Mouse (Mus musculus): Measurements from ENCODE around the gene Hscb. TPM values are rescaled to one million over a fixed set of nuclear protein-coding genes. Genes with fewer than 3 reads are reported as not detected.

Gene Hscb
- polyA plus RNA-seq, 1 experiment: 24.2 TPM

DNA sequence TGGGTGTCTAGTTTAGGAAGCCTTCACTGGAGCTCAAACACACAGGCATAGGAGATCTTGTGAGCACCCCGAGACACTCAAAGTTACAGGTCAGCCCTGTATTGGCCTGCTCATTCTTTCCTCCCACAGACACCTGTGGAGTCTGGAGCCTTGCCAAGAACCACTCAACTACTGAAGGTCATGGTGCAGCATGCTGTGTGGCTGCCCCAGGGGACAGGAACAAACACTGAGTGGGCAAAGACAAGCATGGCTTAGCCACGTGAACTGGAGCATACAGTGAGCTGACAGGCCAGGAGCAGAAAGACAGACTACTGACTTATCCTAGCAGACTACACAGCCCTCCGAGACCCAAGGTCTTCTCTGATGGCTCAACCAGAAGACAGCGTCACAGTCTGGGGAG lies 41.9 kb downstream of the Hscb start:
- Histone ChIP-seq H3K4me3 (no peak overlapping the region), H3K79me2 (ENCODE audit: control insufficient read depth, insufficient read depth) (no peaks in the 10 kb centered on the region), H3K4me2 (ENCODE audit: low read depth) (no peak overlapping the region), H3K36me3 (ENCODE audit: control insufficient read depth, insufficient read depth) (peaks cover 19% of the 10 kb centered on the region), H3ac (ENCODE audit: control insufficient read depth, insufficient read length) (no peak overlapping the region), H3K27me3 (ENCODE audit: control insufficient read depth, insufficient read depth, insufficient read length) (no peaks in the 10 kb centered on the region)
- peak in 1 of 3 experiments; percentile 45 for TF ChIP-seq MYOD1 (IDR thresholded peaks at IDR 0.05; ENCODE audit: control insufficient read depth in 1 of 3, insufficient read length in 2 of 3, low read depth in 2 of 3)
- TF ChIP-seq POLR2A (IDR thresholded peaks at IDR 0.05; ENCODE audit: insufficient read length, low read depth): no peak

DNA sequence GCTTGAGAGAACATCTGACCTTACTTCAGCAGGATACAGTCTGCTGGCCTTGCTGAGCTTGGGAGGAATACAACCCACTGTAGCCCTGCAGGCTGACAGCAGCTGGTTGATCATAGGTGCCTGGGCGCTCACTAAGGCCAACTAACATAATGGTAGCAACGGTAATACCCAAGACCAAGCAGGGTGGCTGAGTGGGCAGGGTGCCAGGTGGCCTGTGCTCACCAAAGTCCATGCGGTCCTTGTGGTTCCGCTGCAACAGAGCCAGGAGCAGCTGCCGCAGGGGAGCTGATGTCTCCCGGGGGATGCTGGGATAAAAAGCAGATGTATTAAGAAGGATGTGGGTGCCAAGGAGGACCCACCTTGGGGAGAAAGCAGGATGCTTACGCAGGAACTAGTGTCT lies 45.2 kb downstream of the Hscb start:
- H3K27me3 ChIP-seq (ENCODE audit: control insufficient read depth, insufficient read depth, insufficient read length): no peaks in the 10 kb centered on the region
- H3K36me3 ChIP-seq (ENCODE audit: control insufficient read depth, insufficient read depth): peaks cover 25% of the 10 kb centered on the region
- no peak for TF ChIP-seq TCF3 (IDR thresholded peaks at IDR 0.05; ENCODE audit: insufficient read length, low read depth)
- no peak for TF ChIP-seq SRF (IDR thresholded peaks at IDR 0.05; ENCODE audit: control insufficient read depth, insufficient read length, low read depth)
- TF ChIP-seq TCF12 (IDR thresholded peaks at IDR 0.05; ENCODE audit: insufficient read depth, poor library complexity, severe bottlenecking): no peak
- TF ChIP-seq MAX (IDR thresholded peaks at IDR 0.05; ENCODE audit: low read depth): no peak
- no peak for TF ChIP-seq POLR2A (IDR thresholded peaks at IDR 0.05; ENCODE audit: insufficient read length, low read depth)
- no peak for TF ChIP-seq REST (IDR thresholded peaks at IDR 0.05; ENCODE audit: insufficient read depth, insufficient read length)
- no peak for TF ChIP-seq E2F4 (IDR thresholded peaks at IDR 0.05; ENCODE audit: insufficient read depth)
- TF ChIP-seq POLR2AphosphoS2 (IDR thresholded peaks at IDR 0.05; ENCODE audit: insufficient read length, low read depth): no peak
- no peak for TF ChIP-seq USF1 (IDR thresholded peaks at IDR 0.05; ENCODE audit: low read depth)
- TF ChIP-seq MYOD1 (IDR thresholded peaks at IDR 0.05; ENCODE audit: control insufficient read depth in 1 of 3, insufficient read length in 2 of 3, low read depth in 2 of 3): no peak
- no peak for TF ChIP-seq MYOG (IDR thresholded peaks at IDR 0.05; ENCODE audit: control insufficient read depth in 1 of 3, insufficient read depth in 1 of 3, insufficient read length in 2 of 3, low read depth in 2 of 3)
- TF ChIP-seq CEBPB (IDR thresholded peaks at IDR 0.05; ENCODE audit: insufficient read depth, poor library complexity, severe bottlenecking): no peak

DNA sequence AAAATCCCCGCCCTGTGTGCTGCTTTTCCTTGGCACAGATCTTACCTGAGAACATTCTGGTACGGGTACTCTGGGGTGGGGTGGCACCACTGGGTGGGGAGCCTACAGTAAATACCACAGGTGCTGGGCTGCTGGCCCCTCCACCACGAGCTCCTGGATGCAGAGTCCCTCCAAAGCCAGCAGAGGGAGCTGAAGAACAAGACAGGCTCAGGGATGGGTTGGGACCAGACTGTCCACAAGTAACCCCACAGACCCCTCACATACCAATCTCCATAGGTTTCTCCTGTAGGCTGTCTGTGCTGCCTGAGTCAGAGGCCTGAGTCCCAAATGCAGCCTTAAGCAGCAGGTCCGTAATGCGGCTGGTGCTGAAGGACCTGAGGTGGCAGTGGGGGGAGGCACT lies 50.9 kb downstream of the Hscb start:
- TF ChIP-seq POLR2AphosphoS2 (IDR thresholded peaks at IDR 0.05; ENCODE audit: insufficient read length, low read depth): no peak
- TF ChIP-seq POLR2A (IDR thresholded peaks at IDR 0.05; ENCODE audit: insufficient read length, low read depth): no peak
- TF ChIP-seq E2F4 (IDR thresholded peaks at IDR 0.05; ENCODE audit: insufficient read depth): no peak
- TF ChIP-seq MYOG (IDR thresholded peaks at IDR 0.05; ENCODE audit: control insufficient read depth in 1 of 3, insufficient read depth in 1 of 3, insufficient read length in 2 of 3, low read depth in 2 of 3): no peak
- no peak for TF ChIP-seq TCF12 (IDR thresholded peaks at IDR 0.05; ENCODE audit: insufficient read depth, poor library complexity, severe bottlenecking)
- no peak for TF ChIP-seq MAX (IDR thresholded peaks at IDR 0.05; ENCODE audit: low read depth)
- no peak for TF ChIP-seq USF1 (IDR thresholded peaks at IDR 0.05; ENCODE audit: low read depth)
- no peak for TF ChIP-seq CEBPB (IDR thresholded peaks at IDR 0.05; ENCODE audit: insufficient read depth, poor library complexity, severe bottlenecking)
- no peak for TF ChIP-seq REST (IDR thresholded peaks at IDR 0.05; ENCODE audit: insufficient read depth, insufficient read length)
- no peak for TF ChIP-seq SRF (IDR thresholded peaks at IDR 0.05; ENCODE audit: control insufficient read depth, insufficient read length, low read depth)
- TF ChIP-seq MYOD1 (IDR thresholded peaks at IDR 0.05; ENCODE audit: control insufficient read depth in 1 of 3, insufficient read length in 2 of 3, low read depth in 2 of 3): no peak
- no peak for TF ChIP-seq TCF3 (IDR thresholded peaks at IDR 0.05; ENCODE audit: insufficient read length, low read depth)

More for the DNA sequence above, 45.2 kb downstream of the Hscb start:
- no peak overlapping the region for H3K4me3 ChIP-seq
- no peaks in the 10 kb centered on the region for H3K79me2 ChIP-seq (ENCODE audit: control insufficient read depth, insufficient read depth)
- H3K4me2 ChIP-seq (ENCODE audit: low read depth): no peak overlapping the region
- no peak overlapping the region for H3ac ChIP-seq (ENCODE audit: control insufficient read depth, insufficient read length)

DNA sequence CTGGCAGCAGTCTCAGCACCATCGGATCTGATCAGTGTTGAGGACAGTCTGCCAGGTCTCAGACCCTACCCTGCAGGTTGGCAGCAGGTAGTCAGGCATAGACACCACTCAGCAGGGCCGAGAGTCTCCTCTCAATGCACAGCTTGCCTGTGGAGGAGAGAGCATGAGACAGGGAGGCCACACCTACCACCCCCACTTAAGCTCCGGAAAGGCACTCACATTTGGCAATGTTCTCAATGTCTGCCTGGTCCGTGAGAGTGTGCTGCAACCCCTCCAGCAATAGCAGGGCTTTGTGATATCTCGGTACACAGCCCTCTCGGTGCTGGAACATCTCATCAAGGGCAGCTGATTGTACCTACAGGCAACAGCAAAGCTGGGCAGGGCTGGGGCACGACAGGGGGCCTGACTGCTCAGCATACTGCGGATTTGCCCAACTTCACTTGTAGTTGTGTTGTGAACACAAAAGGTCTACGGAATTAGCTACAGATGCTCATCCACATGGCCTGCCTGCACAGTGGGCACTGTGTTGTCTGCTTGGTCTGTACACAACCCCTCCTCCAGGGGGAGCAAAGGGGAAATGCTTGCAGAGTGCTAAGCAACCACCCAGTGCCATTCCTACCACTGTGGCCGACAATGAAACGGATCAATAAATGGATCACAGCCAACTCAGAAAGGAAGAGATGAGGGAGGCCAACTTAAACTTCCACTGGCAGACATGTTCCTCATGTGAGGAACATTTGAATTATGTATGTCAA lies 53.3 kb downstream of the Hscb start:
- H3K27me3 ChIP-seq (ENCODE audit: control insufficient read depth, insufficient read depth, insufficient read length): no peaks in the 10 kb centered on the region
- H3K4me3 ChIP-seq: no peak overlapping the region
- TF ChIP-seq POLR2AphosphoS2 (IDR thresholded peaks at IDR 0.05; ENCODE audit: insufficient read length, low read depth) (no peak), REST (IDR thresholded peaks at IDR 0.05; ENCODE audit: insufficient read depth, insufficient read length) (no peak), MAX (IDR thresholded peaks at IDR 0.05; ENCODE audit: low read depth) (no peak), MYOD1 (IDR thresholded peaks at IDR 0.05; ENCODE audit: control insufficient read depth in 1 of 3, insufficient read length in 2 of 3, low read depth in 2 of 3) (no peak), TCF3 (IDR thresholded peaks at IDR 0.05; ENCODE audit: insufficient read length, low read depth) (no peak), POLR2A (IDR thresholded peaks at IDR 0.05; ENCODE audit: insufficient read length, low read depth) (no peak), USF1 (IDR thresholded peaks at IDR 0.05; ENCODE audit: low read depth) (no peak), E2F4 (IDR thresholded peaks at IDR 0.05; ENCODE audit: insufficient read depth) (no peak), TCF12 (IDR thresholded peaks at IDR 0.05; ENCODE audit: insufficient read depth, poor library complexity, severe bottlenecking) (no peak), CEBPB (IDR thresholded peaks at IDR 0.05; ENCODE audit: insufficient read depth, poor library complexity, severe bottlenecking) (no peak), MYOG (IDR thresholded peaks at IDR 0.05; ENCODE audit: control insufficient read depth in 1 of 3, insufficient read depth in 1 of 3, insufficient read length in 2 of 3, low read depth in 2 of 3) (no peak), SRF (IDR thresholded peaks at IDR 0.05; ENCODE audit: control insufficient read depth, insufficient read length, low read depth) (no peak)
- no peak overlapping the region for H3K4me2 ChIP-seq (ENCODE audit: low read depth)
- H3ac ChIP-seq (ENCODE audit: control insufficient read depth, insufficient read length): no peak overlapping the region
- H3K36me3 ChIP-seq (ENCODE audit: control insufficient read depth, insufficient read depth): peaks cover 4% of the 10 kb centered on the region
- no peaks in the 10 kb centered on the region for H3K79me2 ChIP-seq (ENCODE audit: control insufficient read depth, insufficient read depth)

More for the DNA sequence above, 50.9 kb downstream of the Hscb start:
- Histone ChIP-seq H3K4me2 (ENCODE audit: low read depth) (no peak overlapping the region), H3K4me3 (no peak overlapping the region), H3K27me3 (ENCODE audit: control insufficient read depth, insufficient read depth, insufficient read length) (no peaks in the 10 kb centered on the region), H3ac (ENCODE audit: control insufficient read depth, insufficient read length) (no peak overlapping the region), H3K79me2 (ENCODE audit: control insufficient read depth, insufficient read depth) (no peaks in the 10 kb centered on the region), H3K36me3 (ENCODE audit: control insufficient read depth, insufficient read depth) (peaks cover 10% of the 10 kb centered on the region)

Data from myocyte (in vitro differentiated cells).